Mouse (Mus musculus): ENCODE measurements around the gene Zfp618.

- TF ChIP-seq CTCF (IDR thresholded peaks at IDR 0.05; ENCODE audit: insufficient read depth, low read depth, low read length) (no peak), POLR2A (IDR thresholded peaks at IDR 0.05; ENCODE audit: insufficient read depth, low read depth, low read length) (no peak)
Observed at GRCm38 (mm10) chr4:63171122-63171521, 205.7 kb downstream of the Zfp618 start.
